Mouse (Mus musculus) embryonic facial prominence, embryonic 14.5 days (tissue): ENCODE results near the gene Dhrs9. TPM values are rescaled to one million over a fixed set of nuclear protein-coding genes. Genes with fewer than 3 reads are reported as not detected.

Source experiments
- ATAC-seq: fragments of 200-750 bp; cut with Nextera tagmentation; 2 replicates; pipeline ENCODE4 v1.8.0; 2017; ENCODE audit warnings: low read depth, moderate number of reproducible peaks, moderate TSS enrichment
- DNase-seq: peaks from one replicate; pipeline ENCODE4 v3.0.0-alpha.2; 2015; ENCODE audit warnings: low spot score
- H3K27ac ChIP-seq: fragments of 300-500 bp; sonication (generic); replicated peaks from 2 replicates; pipeline ENCODE4 v1.5.1; 2014; ENCODE audit warnings: low read depth, mild to moderate bottlenecking, low read length, moderate library complexity
- H3K27me3 ChIP-seq: fragments of 300-500 bp; sonication (generic); replicated peaks from 2 replicates; pipeline ENCODE4 v1.6.1; 2014; ENCODE audit warnings: low read length; ENCODE audit not compliant: control insufficient read depth, insufficient read depth
- H3K36me3 ChIP-seq: fragments of 300-500 bp; sonication (generic); 2 replicates; pipeline ENCODE4 v1.6.1; 2014; ENCODE audit warnings: low read length, mixed read lengths; ENCODE audit not compliant: control insufficient read depth, insufficient read depth
- H3K4me1 ChIP-seq: fragments of 300-500 bp; sonication (generic); 2 replicates; pipeline ENCODE4 v1.6.1; 2014; ENCODE audit warnings: antibody characterized with exemption, low read length; ENCODE audit not compliant: control insufficient read depth, insufficient read depth
- H3K4me2 ChIP-seq: fragments of 300-500 bp; sonication (generic); 2 replicates; pipeline ENCODE4 v1.6.1; 2014; ENCODE audit warnings: low read depth, mild to moderate bottlenecking, low read length, moderate library complexity, mixed read lengths
- H3K4me3 ChIP-seq: fragments of 300-500 bp; sonication (generic); 2 replicates; pipeline ENCODE4 v1.5.1; 2014; ENCODE audit warnings: low read depth, mild to moderate bottlenecking, low read length
- H3K9ac ChIP-seq: fragments of 300-500 bp; sonication (generic); 2 replicates; pipeline ENCODE4 v1.6.1; 2014; ENCODE audit warnings: low read depth, mild to moderate bottlenecking, low read length, moderate library complexity, mixed read lengths
- H3K9me3 ChIP-seq: fragments of 300-500 bp; sonication (generic); 2 replicates; pipeline ENCODE4 v1.6.1; 2016; ENCODE audit warnings: low read length; ENCODE audit not compliant: control insufficient read depth
- WGBS: fragments of 180-500 bp; shearing (Covaris S2); extraction: QIAGEN DNeasy Blood & Tissue Kit; methylation state at CpG from one replicate; pipeline ENCODE4 v1.1.7; 2014; 5-methylcytosine and 5-hydroxymethylcytosine counted together
- polyA plus RNA-seq: library from polyadenylated mRNA; unstranded; fragments of >200 nt; fragmentation: Nextera tagmentation; extraction: Ambion mirVana; gene quantifications from 2 replicates; pipeline ENCODE4 v1.2.1, GENCODE M21; 2014

The Dhrs9 gene
- polyA plus RNA-seq, 1 experiment from 2014 or later = not detected

- Histone ChIP-seq H3K27me3 (no peaks in the 10 kb centered on the region), H3K27ac (no peak overlapping the region), H3K4me1 (no peaks in the 10 kb centered on the region), H3K4me3 (no peak overlapping the region), H3K9ac (no peak overlapping the region), H3K9me3 (no peaks in the 10 kb centered on the region), H3K4me2 (no peak overlapping the region), H3K36me3 (no peaks in the 10 kb centered on the region)
- DNase-seq = peak; percentile 20
- WGBS = 57% methylated on average over 8 of the region's 8 CpGs
- no peak for ATAC-seq
Observed at GRCm38 (mm10) chr2:69381740-69382139, 1.5 kb downstream of the Dhrs9 start.

GRCm38 (mm10) chr2:69382838-69383237 lies 2.6 kb downstream of the Dhrs9 start:
- 89% methylated on average over 5 of the region's 5 CpGs for WGBS

DNA sequence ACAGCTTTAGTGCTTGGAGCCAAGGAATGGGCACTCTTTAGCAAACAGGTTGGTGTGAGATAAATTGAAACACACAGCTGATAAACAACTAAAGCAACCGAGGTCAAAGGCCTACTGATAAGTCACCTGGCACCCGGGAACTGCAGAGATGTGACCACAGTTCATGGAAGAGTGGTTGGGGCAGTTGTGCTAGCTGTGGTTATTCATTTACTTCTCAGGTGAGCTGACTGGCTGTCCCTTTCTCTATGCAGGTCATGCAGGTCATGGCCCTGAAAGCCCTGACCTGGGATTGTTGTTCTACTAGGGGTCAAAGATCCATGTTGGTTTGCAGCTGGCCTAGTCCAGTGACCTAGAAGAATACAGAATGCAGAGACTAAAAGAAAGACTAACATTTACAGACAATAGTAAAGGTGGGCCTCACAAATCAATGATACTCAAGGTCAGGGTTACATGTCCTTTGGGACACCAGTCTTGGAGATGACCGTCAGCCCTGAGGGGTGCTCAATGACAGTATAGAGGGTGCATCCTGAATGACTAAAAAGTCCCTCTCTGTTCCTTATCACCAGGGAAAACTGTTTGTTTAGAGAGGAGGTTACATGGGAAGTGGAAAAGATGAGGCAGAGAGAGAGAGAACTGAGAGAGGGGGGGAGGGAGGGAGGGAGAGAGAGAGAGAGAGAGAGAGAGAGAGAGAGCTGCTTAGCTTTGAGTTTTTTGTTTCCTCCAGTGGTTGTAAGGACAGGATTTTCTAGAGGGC lies 6.0 kb downstream of the Dhrs9 start:
- H3K4me2 ChIP-seq = no peak overlapping the region
- no peak overlapping the region for H3K27ac ChIP-seq
- H3K4me1 ChIP-seq = no peaks in the 10 kb centered on the region
- no peaks in the 10 kb centered on the region for H3K9me3 ChIP-seq
- H3K9ac ChIP-seq = no peak overlapping the region
- H3K4me3 ChIP-seq = no peak overlapping the region
- H3K36me3 ChIP-seq = no peaks in the 10 kb centered on the region
- 74% methylated on average over 3 of the region's 3 CpGs for WGBS
- no peak for ATAC-seq
- H3K27me3 ChIP-seq = no peaks in the 10 kb centered on the region
- no peak for DNase-seq

More at GRCm38 (mm10) chr2:69382838-69383237, 2.6 kb downstream of the Dhrs9 start:
- Histone ChIP-seq H3K27me3 (no peaks in the 10 kb centered on the region), H3K27ac (no peak overlapping the region), H3K36me3 (no peaks in the 10 kb centered on the region), H3K9me3 (no peaks in the 10 kb centered on the region), H3K4me1 (no peaks in the 10 kb centered on the region), H3K4me3 (no peak overlapping the region), H3K9ac (no peak overlapping the region), H3K4me2 (no peak overlapping the region)
- DNase-seq (no peak), ATAC-seq (no peak)

- Histone ChIP-seq H3K27ac (no peak overlapping the region), H3K4me2 (no peak overlapping the region), H3K4me3 (no peak overlapping the region), H3K9ac (no peak overlapping the region), H3K27me3 (no peaks in the 10 kb centered on the region), H3K4me1 (no peaks in the 10 kb centered on the region), H3K36me3 (no peaks in the 10 kb centered on the region), H3K9me3 (no peaks in the 10 kb centered on the region)
- ATAC-seq (no peak), DNase-seq (no peak)
- 80% methylated on average over 2 of the region's 2 CpGs for WGBS
Observed at GRCm38 (mm10) chr2:69393947-69394346, 13.7 kb downstream of the Dhrs9 start.

DNA sequence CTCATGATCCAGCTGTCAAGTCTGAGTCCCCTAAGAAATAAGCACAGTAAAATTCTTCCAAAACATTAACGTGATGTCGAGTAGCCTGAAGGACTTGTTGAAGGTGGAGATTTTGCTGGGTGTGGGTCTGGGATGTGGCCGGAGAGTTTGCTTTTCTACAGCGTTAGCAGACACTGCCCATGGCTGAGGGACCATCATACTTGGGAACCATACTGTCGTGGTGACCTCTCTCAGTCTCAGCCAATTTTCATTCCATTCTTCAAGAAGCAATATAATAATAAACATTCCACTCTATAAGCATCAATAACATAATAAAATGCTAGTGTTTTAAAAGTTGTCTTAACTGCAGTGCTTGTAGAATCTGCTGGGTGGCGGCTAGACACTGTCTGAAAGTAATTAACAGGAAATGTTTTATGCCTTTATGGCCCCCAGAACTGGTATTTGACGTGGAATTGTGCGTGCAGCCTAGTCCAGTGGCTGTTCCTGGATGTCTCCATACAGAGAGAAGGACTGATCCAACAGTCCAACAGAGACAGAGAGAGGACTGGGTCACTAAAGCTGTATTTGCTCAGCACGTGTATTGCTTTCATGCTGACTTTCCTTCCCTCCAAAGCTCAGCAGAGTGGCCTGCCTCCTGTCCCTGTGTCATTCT lies 15.5 kb downstream of the Dhrs9 start:
- H3K4me3 ChIP-seq = no peak overlapping the region
- no peak overlapping the region for H3K9ac ChIP-seq
- H3K4me2 ChIP-seq = no peak overlapping the region
- ATAC-seq (no peak), DNase-seq (no peak)
- no peaks in the 10 kb centered on the region for H3K36me3 ChIP-seq
- H3K4me1 ChIP-seq = no peaks in the 10 kb centered on the region
- 61% methylated on average over 9 of the region's 9 CpGs for WGBS
- no peak overlapping the region for H3K27ac ChIP-seq
- no peaks in the 10 kb centered on the region for H3K9me3 ChIP-seq
- H3K27me3 ChIP-seq = no peaks in the 10 kb centered on the region

- Histone ChIP-seq H3K4me3 (no peak overlapping the region), H3K27me3 (no peaks in the 10 kb centered on the region)
Observed at GRCm38 (mm10) chr2:69396760-69397435, 16.7 kb downstream of the Dhrs9 start.

GRCm38 (mm10) chr2:69400866-69401604 lies 20.8 kb downstream of the Dhrs9 start:
- DNase-seq (peak; percentile 72), ATAC-seq (no peak)
- Histone ChIP-seq H3K4me2 (no peak overlapping the region), H3K4me3 (no peak overlapping the region), H3K9me3 (no peaks in the 10 kb centered on the region), H3K27ac (no peak overlapping the region), H3K9ac (no peak overlapping the region), H3K4me1 (peaks cover 4% of the 10 kb centered on the region; the same call in 1 of the 2 replicates), H3K27me3 (no peaks in the 10 kb centered on the region), H3K36me3 (no peaks in the 10 kb centered on the region)
- WGBS = 55% methylated on average over 7 of the region's 7 CpGs

More at GRCm38 (mm10) chr2:69396760-69397435, 16.7 kb downstream of the Dhrs9 start:
- H3K9ac ChIP-seq = no peak overlapping the region
- ATAC-seq (no peak), DNase-seq (no peak)
- H3K4me2 ChIP-seq = no peak overlapping the region
- H3K4me1 ChIP-seq = peaks cover 4% of the 10 kb centered on the region; the same call in 1 of the 2 replicates
- H3K9me3 ChIP-seq = no peaks in the 10 kb centered on the region
- H3K27ac ChIP-seq = no peak overlapping the region
- H3K36me3 ChIP-seq = no peaks in the 10 kb centered on the region
- WGBS = 85% methylated on average over 12 of the region's 12 CpGs

DNA sequence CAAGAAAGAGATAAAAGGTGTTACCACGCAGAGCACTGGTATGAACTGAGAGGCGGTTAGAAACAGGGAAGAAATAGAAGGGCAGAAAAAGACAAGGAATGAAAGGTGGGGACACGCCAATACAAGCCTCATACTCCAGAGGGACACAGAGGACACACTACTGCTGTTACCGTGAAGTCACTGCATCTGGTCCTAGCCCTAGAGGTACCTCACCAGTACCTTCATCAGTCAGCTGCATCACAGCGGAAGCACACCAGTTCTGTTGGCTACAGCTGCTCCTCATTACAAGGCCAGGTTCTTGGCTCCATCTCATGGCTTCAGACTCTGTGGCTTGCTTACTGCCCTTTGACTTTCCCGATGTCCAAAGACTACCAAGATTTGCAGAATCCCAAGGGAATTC lies 21.6 kb downstream of the Dhrs9 start:
- H3K27ac ChIP-seq = no peak overlapping the region
- peaks cover 4% of the 10 kb centered on the region; the same call in 1 of the 2 replicates for H3K4me1 ChIP-seq
- no peaks in the 10 kb centered on the region for H3K36me3 ChIP-seq
- no peaks in the 10 kb centered on the region for H3K9me3 ChIP-seq
- H3K27me3 ChIP-seq = no peaks in the 10 kb centered on the region
- H3K4me2 ChIP-seq = no peak overlapping the region
- no peak for ATAC-seq
- no peak overlapping the region for H3K9ac ChIP-seq
- 83% methylated on average over 6 of the region's 6 CpGs for WGBS
- H3K4me3 ChIP-seq = no peak overlapping the region
- DNase-seq = no peak
